Mouse (Mus musculus): ENCODE data around the gene Nfat5.

GRCm38 (mm10) chr8:107401866-107402265 is 108.6 kb downstream of the Nfat5 start:
- TF ChIP-seq CTCF (IDR thresholded peaks at IDR 0.05; ENCODE audit: low read depth) (no peak), EP300 (IDR thresholded peaks at IDR 0.05; ENCODE audit: low read depth) (no peak)
